In genomic region chr7:30009321-30010085, GRCm38 (mm10) we compare ENCODE assay signal across 8 mouse cellular contexts. TPM values are rescaled to one million over a fixed set of nuclear protein-coding genes. Genes with fewer than 3 reads are reported as not detected.
A peak's percentile ranks its signal among the peaks of the same experiment; 100 is the strongest.
DNase-seq lines count a peak whose midpoint lies in the region; ATAC-seq and TF ChIP-seq lines count a peak whose summit lies in the region.

No protein-coding gene starts in this region.

- H3K9ac ChIP-seq in midbrain, postnatal 0 days (replicated peaks; ENCODE audit: low read length, poor library complexity, severe bottlenecking): no peak overlapping the region

- no peak for TF ChIP-seq POLR2A in embryonic fibroblast, embryonic 13.5 days (IDR thresholded peaks at IDR 0.05; ENCODE audit: low read depth, low read length)

- no peaks in the 10 kb centered on the region for H3K9me3 ChIP-seq in midbrain, postnatal 0 days (ENCODE audit: low read length)

- TF ChIP-seq CTCF in embryonic fibroblast, embryonic 13.5 days (IDR thresholded peaks at IDR 0.05; ENCODE audit: borderline replicate concordance, insufficient read depth, low read length): no peak
- no peak for TF ChIP-seq CTCF in midbrain, postnatal 0 days (IDR thresholded peaks at IDR 0.05)

- peak overlapping the region; percentile 57 for H3K27ac ChIP-seq in embryonic fibroblast, embryonic 13.5 days (ENCODE audit: insufficient read depth, low read length)
- no peak overlapping the region for H3K27ac ChIP-seq in midbrain, postnatal 0 days (ENCODE audit: low read depth, low read length)

- H3K4me2 ChIP-seq in midbrain, postnatal 0 days (ENCODE audit: low read depth, low read length, poor library complexity, severe bottlenecking): no peak overlapping the region

- ATAC-seq in midbrain, postnatal 0 days (ENCODE audit: low FRiP score): no peak
- ATAC-seq in megakaryocyte, adult 5-6 weeks (ENCODE audit: poor library complexity, severe bottlenecking): no peak

- H3K4me1 ChIP-seq in embryonic fibroblast, embryonic 13.5 days (ENCODE audit: control insufficient read depth, insufficient read depth, low read length): peaks cover 16% of the 10 kb centered on the region
- no peaks in the 10 kb centered on the region for H3K4me1 ChIP-seq in midbrain, postnatal 0 days (ENCODE audit: insufficient read depth, low read length)

- H3K4me3 ChIP-seq in embryonic fibroblast, embryonic 13.5 days (ENCODE audit: insufficient read depth, low read length): no peak overlapping the region
- no peak overlapping the region for H3K4me3 ChIP-seq in midbrain, postnatal 0 days (ENCODE audit: low read depth, low read length)

- peak; percentile 75 for DNase-seq in NIH3T3 (ENCODE audit: low read depth)
- DNase-seq in heart, postnatal 4 days: peak; percentile 67
- peak; percentile 30 to 49 for DNase-seq in layer of hippocampus, adult 8-10 months (ENCODE audit: low spot score in 2 of 2)
- peak; percentile 79 for DNase-seq in midbrain, postnatal 0 days (ENCODE audit: low spot score)
- no peak for DNase-seq in thymus, postnatal 14 days
- no peak for DNase-seq in ovary, postnatal 36 days (ENCODE audit: low spot score)

- peaks cover 7% of the 10 kb centered on the region; the same call in 1 of the 2 replicates for H3K36me3 ChIP-seq in midbrain, postnatal 0 days (ENCODE audit: insufficient read depth, low read length)

- no peaks in the 10 kb centered on the region for H3K27me3 ChIP-seq in midbrain, postnatal 0 days (ENCODE audit: insufficient read depth, low read length)

- WGBS in midbrain, postnatal 0 days: 55% methylated on average over 21 of the region's 21 CpGs

RNA-seq across cellular contexts. Expression of gene Zfp568, which starts 25.7 kb away (rescaled TPM):
- 17.4 and 21.7 TPM in 2 replicates for polyA plus RNA-seq in embryonic fibroblast, embryonic 13.5 days (2011; ENCODE audit: insufficient read length, low read depth, missing spikeins)
- 10 to 100 TPM; 83.8 to 87.0 TPM for total RNA-seq in heart, postnatal 4 days (2021)
- 1 to 10 TPM; 3.3 to 7.7 (median 4.0) TPM for total RNA-seq in layer of hippocampus, adult 8-10 months (2022)
- total RNA-seq in midbrain, postnatal 0 days (2014; rRNA removed): 8.2 and 12.6 TPM in 2 replicates
- 2.0 and 2.5 TPM in 2 replicates for polyA plus RNA-seq in midbrain, postnatal 0 days (2015; fragmentation: Nextera tagmentation; extraction: Ambion mirVana)
- 4.9 and 7.0 TPM in 2 replicates for total RNA-seq in megakaryocyte, adult 5-6 weeks (2015)
- total RNA-seq in megakaryocyte, adult 5-6 weeks (2017): 14.6 and 15.1 TPM in 2 replicates

RNA-seq across cellular contexts. Expression of gene Zfp14, which starts 41.7 kb away (rescaled TPM):
- polyA plus RNA-seq in embryonic fibroblast, embryonic 13.5 days (2011; ENCODE audit: insufficient read length, low read depth, missing spikeins): 3.1 and 3.6 TPM in 2 replicates
- total RNA-seq in heart, postnatal 4 days (2021): 1 to 10 TPM; 1.8 to 2.1 TPM
- total RNA-seq in layer of hippocampus, adult 8-10 months (2022): 10 to 100 TPM in 1 of 4 experiments, 1 to 10 TPM in 3; 8.5 to 10.3 (median 9.5) TPM
- total RNA-seq in midbrain, postnatal 0 days (2014; rRNA removed): 13.0 and 16.5 TPM in 2 replicates
- polyA plus RNA-seq in midbrain, postnatal 0 days (2015; fragmentation: Nextera tagmentation; extraction: Ambion mirVana): 5.8 and 8.7 TPM in 2 replicates
- 1.4 and 2.1 TPM in 2 replicates for total RNA-seq in megakaryocyte, adult 5-6 weeks (2015)
- total RNA-seq in megakaryocyte, adult 5-6 weeks (2017): 0.89 and 0.95 TPM in 2 replicates

RNA-seq across cellular contexts. Expression of gene Zfp74, which starts 55.6 kb away (rescaled TPM):
- polyA plus RNA-seq in embryonic fibroblast, embryonic 13.5 days (2011; ENCODE audit: insufficient read length, low read depth, missing spikeins): 8.0 and 11.9 TPM in 2 replicates
- 1 to 10 TPM; 6.5 to 7.1 TPM for total RNA-seq in heart, postnatal 4 days (2021)
- 10 to 100 TPM; 17.2 to 19.9 (median 18.2) TPM for total RNA-seq in layer of hippocampus, adult 8-10 months (2022)
- 12.8 and 13.3 TPM in 2 replicates for total RNA-seq in midbrain, postnatal 0 days (2014; rRNA removed)
- 15.9 and 17.1 TPM in 2 replicates for polyA plus RNA-seq in midbrain, postnatal 0 days (2015; fragmentation: Nextera tagmentation; extraction: Ambion mirVana)
- 6.7 and 6.9 TPM in 2 replicates for total RNA-seq in megakaryocyte, adult 5-6 weeks (2015)
- total RNA-seq in megakaryocyte, adult 5-6 weeks (2017): 2.9 and 3.5 TPM in 2 replicates

Comparison
In these comparisons a context has a peak if more than half of its experiments do, and no peak if none do; other contexts are left out.
1. DNase-seq: peak in NIH3T3 (single experiment), heart, postnatal 4 days (single experiment), layer of hippocampus, adult 8-10 months (2 of 2) and midbrain, postnatal 0 days (single experiment); none in thymus, postnatal 14 days (single experiment) and ovary, postnatal 36 days (single experiment).